In the genomic region with DNA sequence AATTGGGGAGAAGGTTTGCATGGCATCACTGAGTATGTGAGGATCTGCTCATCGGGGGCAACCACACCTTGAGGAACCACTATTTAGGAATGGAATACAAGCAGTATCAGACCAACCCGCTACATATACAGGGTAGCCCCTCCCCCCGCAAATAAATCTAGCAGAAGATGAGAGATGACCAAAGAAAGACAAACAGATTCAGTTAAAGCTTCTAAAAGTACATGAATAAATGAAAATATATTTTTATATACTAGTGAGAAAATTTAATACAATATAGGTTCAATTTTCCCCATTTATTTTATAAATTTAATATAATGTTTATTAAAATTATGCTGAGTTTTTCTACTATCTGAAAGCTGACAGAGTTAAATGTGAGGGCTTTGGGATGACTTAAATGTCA, we compare ENCODE assay signal across 8 mouse cellular contexts. TPM values are rescaled to one million over a fixed set of nuclear protein-coding genes. Genes with fewer than 3 reads are reported as not detected.
DNase-seq lines count a peak whose midpoint lies in the region; ATAC-seq lines count a peak whose summit lies in the region.

A gene (plus strand): TSS at position 301 of the 400 bp plus-strand sequence.

- peaks cover 11% of the 10 kb centered on the region for H3K4me1 ChIP-seq in kidney, embryonic 15.5 days
- peaks cover 10% of the 10 kb centered on the region for H3K4me1 ChIP-seq in hindbrain, embryonic 14.5 days (replicated peaks; ENCODE audit: control insufficient read depth, insufficient read depth, low read length)
- peaks cover 12% of the 10 kb centered on the region for H3K4me1 ChIP-seq in midbrain, embryonic 14.5 days (ENCODE audit: control insufficient read depth, insufficient read depth, low read length)

- no peak for ATAC-seq in kidney, embryonic 15.5 days (replicated peaks; ENCODE audit: low FRiP score)
- no peak for ATAC-seq in hindbrain, embryonic 14.5 days (ENCODE audit: low FRiP score)
- ATAC-seq in midbrain, embryonic 14.5 days (ENCODE audit: low FRiP score, low TSS enrichment) = no peak

- no peak within 1 kb of the TSS for H3K4me2 ChIP-seq in kidney, embryonic 15.5 days
- H3K4me2 ChIP-seq in hindbrain, embryonic 14.5 days (replicated peaks) = no peak within 1 kb of the TSS
- no peak within 1 kb of the TSS for H3K4me2 ChIP-seq in midbrain, embryonic 14.5 days (ENCODE audit: low read length)

- 88% methylated on average over 3 of the region's 3 CpGs for WGBS in kidney, embryonic 15.5 days
- WGBS in hindbrain, embryonic 14.5 days = 90% methylated on average over 3 of the region's 3 CpGs
- 91% methylated on average over 3 of the region's 3 CpGs for WGBS in midbrain, embryonic 14.5 days

- DNase-seq in kidney, postnatal 4 days = no peak
- no peak for DNase-seq in adrenal gland, postnatal 36 days
- no peak for DNase-seq in hindbrain, embryonic 14.5 days (ENCODE audit: low spot score)
- DNase-seq in midbrain, embryonic 14.5 days = no peak
- DNase-seq in layer of hippocampus, postnatal 36 days = no peak
- DNase-seq in frontal cortex, postnatal 14 days (ENCODE audit: low spot score in 2 of 2) = no peak
- no peak for DNase-seq in Muller cell, postnatal 12 days (ENCODE audit: inconsistent ontology term)

- no peak within 1 kb of the TSS for H3K4me3 ChIP-seq in kidney, embryonic 15.5 days (replicated peaks)
- no peak within 1 kb of the TSS for H3K4me3 ChIP-seq in hindbrain, embryonic 14.5 days (replicated peaks; ENCODE audit: low read length)
- no peak within 1 kb of the TSS for H3K4me3 ChIP-seq in midbrain, embryonic 14.5 days (replicated peaks; ENCODE audit: low read depth, low read length)

- H3K9ac ChIP-seq in kidney, embryonic 15.5 days = no peak within 1 kb of the TSS
- H3K9ac ChIP-seq in hindbrain, embryonic 14.5 days = no peak within 1 kb of the TSS
- H3K9ac ChIP-seq in midbrain, embryonic 14.5 days (replicated peaks; ENCODE audit: low read length) = no peak within 1 kb of the TSS

- H3K27ac ChIP-seq in kidney, embryonic 15.5 days = no peak within 1 kb of the TSS
- H3K27ac ChIP-seq in hindbrain, embryonic 14.5 days = no peak within 1 kb of the TSS
- H3K27ac ChIP-seq in midbrain, embryonic 14.5 days (replicated peaks; ENCODE audit: low read depth, low read length) = no peak within 1 kb of the TSS

- no peaks in the 10 kb centered on the region for H3K36me3 ChIP-seq in kidney, embryonic 15.5 days
- 0 out of 2 replicates have a peak, but pooled peaks cover under 1% of the 10 kb centered on the region for H3K36me3 ChIP-seq in hindbrain, embryonic 14.5 days (replicated peaks; ENCODE audit: control insufficient read depth, insufficient read depth)
- H3K36me3 ChIP-seq in midbrain, embryonic 14.5 days (ENCODE audit: control insufficient read depth, insufficient read depth, low read length) = no peaks in the 10 kb centered on the region

- no peaks in the 10 kb centered on the region for H3K27me3 ChIP-seq in kidney, embryonic 15.5 days
- H3K27me3 ChIP-seq in hindbrain, embryonic 14.5 days (ENCODE audit: control insufficient read depth, insufficient read depth, low read length) = no peaks in the 10 kb centered on the region
- no peaks in the 10 kb centered on the region for H3K27me3 ChIP-seq in midbrain, embryonic 14.5 days (ENCODE audit: control insufficient read depth, insufficient read depth, low read length)

- no peaks in the 10 kb centered on the region for H3K9me3 ChIP-seq in kidney, embryonic 15.5 days (replicated peaks)
- no peaks in the 10 kb centered on the region for H3K9me3 ChIP-seq in hindbrain, embryonic 14.5 days (ENCODE audit: control insufficient read depth, low read length)
- no peaks in the 10 kb centered on the region for H3K9me3 ChIP-seq in midbrain, embryonic 14.5 days (ENCODE audit: control insufficient read depth, low read length)

RNA-seq across cellular contexts. Expression of the gene that starts here (rescaled TPM):
- 37.1 and 38.1 TPM in 2 replicates for polyA plus RNA-seq in kidney, embryonic 15.5 days (2015; fragmentation: Nextera tagmentation; extraction: Ambion mirVana)
- total RNA-seq in adrenal gland, postnatal 36 days (2021) = 10 to 100 TPM; 12.4 to 13.5 TPM
- polyA plus RNA-seq in hindbrain, embryonic 14.5 days (2014; fragmentation: Nextera tagmentation; extraction: Ambion mirVana) = 25.9 and 28.1 TPM in 2 replicates
- polyA plus RNA-seq in midbrain, embryonic 14.5 days (2014; fragmentation: Nextera tagmentation; extraction: Ambion mirVana) = 25.3 and 29.1 TPM in 2 replicates
- 1 to 10 TPM; 7.3 to 10.0 TPM for total RNA-seq in layer of hippocampus, postnatal 36 days (2021)
